Mouse (Mus musculus) bone marrow, adult 2 months (tissue): ENCODE measurements around the gene Srd5a1.

Experiments
- CTCF ChIP-seq: fragments of 200-500 bp; IDR thresholded peaks from 2 replicates; pipeline ENCODE4 v1.5.1; 2011; ENCODE audit warnings: low read length, control low read depth; ENCODE audit not compliant: control insufficient read depth, insufficient read depth
- POLR2A ChIP-seq: fragments of 200-500 bp; IDR thresholded peaks from 2 replicates; pipeline ENCODE4 v1.6.1; 2011; ENCODE audit warnings: low read depth, mild to moderate bottlenecking, control low read depth, low read length, borderline replicate concordance; ENCODE audit not compliant: control insufficient read depth

- TF ChIP-seq CTCF (no peak), POLR2A (no peak)
Measured at GRCm38 (mm10) chr13:69594577-69595256, 16.5 kb downstream of the Srd5a1 start.
